Mouse (Mus musculus) liver, postnatal 0 days (tissue): ENCODE data around the gene Ttc9b. TPM values are rescaled to one million over a fixed set of nuclear protein-coding genes. Genes with fewer than 3 reads are reported as not detected.
"Not testable (repeated sequence)": the region's sequence is repeated elsewhere in the genome, so short reads cannot be mapped to it uniquely, and the experiment has no call there.

ENCODE experiments used
- ATAC-seq: fragments of 200-750 bp; cut with Nextera tagmentation; 2 replicates; pipeline ENCODE4 v1.8.0; 2017; ENCODE audit warnings: mild to moderate bottlenecking, moderate library complexity
- DNase-seq: peaks from one replicate; pipeline ENCODE4 v3.0.0-alpha.2; 2016
- H3K27ac ChIP-seq: fragments of 300-500 bp; sonication (generic); 2 replicates; pipeline ENCODE4 v1.5.1; 2014; ENCODE audit warnings: antibody characterized with exemption, moderate library complexity, mild to moderate bottlenecking, low read depth
- H3K27me3 ChIP-seq: fragments of 300-500 bp; sonication (generic); 2 replicates; pipeline ENCODE4 v1.6.1; 2014; ENCODE audit warnings: low read length, control low read depth, mixed read lengths; ENCODE audit not compliant: insufficient read depth
- H3K36me3 ChIP-seq: fragments of 300-500 bp; sonication (generic); replicated peaks from 2 replicates; pipeline ENCODE4 v1.6.1; 2014; ENCODE audit warnings: mild to moderate bottlenecking, control low read depth, low read length, moderate library complexity, mixed read lengths; ENCODE audit not compliant: insufficient read depth
- H3K4me1 ChIP-seq: fragments of 300-500 bp; sonication (generic); 2 replicates; pipeline ENCODE4 v1.6.1; 2014; ENCODE audit warnings: antibody characterized with exemption, mild to moderate bottlenecking, control low read depth; ENCODE audit not compliant: insufficient read depth
- H3K4me2 ChIP-seq: fragments of 300-500 bp; sonication (generic); 2 replicates; pipeline ENCODE4 v1.6.1; 2014; ENCODE audit warnings: low read depth, mild to moderate bottlenecking, low read length, moderate library complexity, mixed read lengths
- H3K4me3 ChIP-seq: fragments of 300-500 bp; sonication (generic); 2 replicates; pipeline ENCODE4 v1.5.1; 2014; ENCODE audit warnings: low read depth, low read length
- H3K9ac ChIP-seq: fragments of 300-500 bp; sonication (generic); replicated peaks from 2 replicates; pipeline ENCODE4 v1.6.1; 2014; ENCODE audit warnings: mild to moderate bottlenecking, moderate library complexity
- H3K9me3 ChIP-seq: fragments of 300-500 bp; sonication (generic); 2 replicates; pipeline ENCODE4 v1.6.1; 2016; ENCODE audit warnings: mild to moderate bottlenecking, control low read depth, low read length, mixed read lengths
- CTCF ChIP-seq: sonication (generic); IDR thresholded peaks from 2 replicates; pipeline ENCODE4 v1.5.1; 2016; ENCODE audit warnings: antibody characterized with exemption, low read depth
- EP300 ChIP-seq: IDR thresholded peaks from 2 replicates; pipeline ENCODE4 v1.6.1; 2016; ENCODE audit warnings: antibody characterized with exemption, low read depth, mild to moderate bottlenecking
- WGBS: fragments of 180-500 bp; shearing (Covaris S2); extraction: QIAGEN DNeasy Blood & Tissue Kit; methylation state at CpG from one replicate; pipeline ENCODE4 v1.1.7; 2014; ENCODE audit not compliant: insufficient replicate concordance; 5-methylcytosine and 5-hydroxymethylcytosine counted together
- polyA plus RNA-seq: library from polyadenylated mRNA; unstranded; fragments of >200 nt; fragmentation: Nextera tagmentation; extraction: Ambion mirVana; gene quantifications from 2 replicates; pipeline ENCODE4 v1.2.1, GENCODE M21; 2015

Ttc9b gene
- polyA plus RNA-seq, 1 experiment from 2014 or later = not detected

DNA sequence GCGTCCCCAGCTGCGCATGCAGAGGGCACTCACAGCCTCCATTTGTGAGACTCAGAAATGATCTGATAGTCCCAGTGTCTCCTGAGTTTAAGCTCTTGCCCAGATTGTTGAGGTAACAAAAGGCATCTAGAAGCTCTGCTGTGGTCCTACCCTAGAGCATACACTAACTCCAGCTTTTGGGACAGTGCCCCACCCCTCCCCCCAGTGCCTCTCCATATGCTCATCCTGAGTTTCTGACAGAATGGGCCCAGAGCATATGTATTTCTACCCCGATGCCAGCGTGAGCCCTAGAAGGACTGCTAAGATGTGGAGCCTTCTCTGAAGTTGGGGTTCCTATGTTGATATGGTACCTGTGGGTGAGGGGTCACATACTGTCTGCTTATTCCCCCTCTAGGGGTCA lies 22.3 kb upstream of the Ttc9b start:
- Histone ChIP-seq H3K9me3 (no peaks in the 10 kb centered on the region), H3K4me1 (no peaks in the 10 kb centered on the region), H3K27me3 (no peaks in the 10 kb centered on the region), H3K9ac (no peak overlapping the region), H3K36me3 (peaks cover 67% of the 10 kb centered on the region), H3K27ac (no peak overlapping the region), H3K4me3 (no peak overlapping the region), H3K4me2 (no peak overlapping the region)
- WGBS = 90% methylated on average over 4 of the region's 4 CpGs
- no peak for ATAC-seq
- DNase-seq = no peak
- TF ChIP-seq EP300 (no peak), CTCF (no peak)

DNA sequence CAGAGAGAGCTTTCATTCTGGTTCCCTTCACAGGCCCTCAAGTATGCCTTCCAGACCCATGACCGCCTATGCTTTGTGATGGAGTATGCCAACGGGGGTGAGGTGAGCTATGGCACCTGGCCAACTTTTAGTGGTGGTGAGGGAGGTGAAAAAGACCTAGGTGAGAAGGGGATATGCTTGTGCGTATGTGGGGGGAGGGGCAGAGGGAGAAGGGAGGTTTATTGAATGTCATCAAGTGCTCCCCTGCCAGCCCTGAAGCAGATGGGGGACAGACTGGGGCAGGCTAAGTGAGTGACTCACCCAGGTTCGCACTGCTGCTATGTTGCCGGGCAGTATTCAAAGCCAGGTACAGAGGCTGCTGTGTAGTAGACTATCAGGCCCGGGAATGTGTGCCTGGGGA lies 20.5 kb upstream of the Ttc9b start:
- no peaks in the 10 kb centered on the region for H3K4me1 ChIP-seq
- H3K9ac ChIP-seq = no peak overlapping the region
- DNase-seq = no peak
- H3K9me3 ChIP-seq = no peaks in the 10 kb centered on the region
- no peak overlapping the region for H3K4me2 ChIP-seq
- no peaks in the 10 kb centered on the region for H3K27me3 ChIP-seq
- 83% methylated on average over 6 of the region's 6 CpGs for WGBS
- peaks cover 60% of the 10 kb centered on the region for H3K36me3 ChIP-seq
- no peak overlapping the region for H3K27ac ChIP-seq
- no peak overlapping the region for H3K4me3 ChIP-seq
- TF ChIP-seq EP300 = no peak
- no peak for TF ChIP-seq CTCF
- ATAC-seq = no peak

DNA sequence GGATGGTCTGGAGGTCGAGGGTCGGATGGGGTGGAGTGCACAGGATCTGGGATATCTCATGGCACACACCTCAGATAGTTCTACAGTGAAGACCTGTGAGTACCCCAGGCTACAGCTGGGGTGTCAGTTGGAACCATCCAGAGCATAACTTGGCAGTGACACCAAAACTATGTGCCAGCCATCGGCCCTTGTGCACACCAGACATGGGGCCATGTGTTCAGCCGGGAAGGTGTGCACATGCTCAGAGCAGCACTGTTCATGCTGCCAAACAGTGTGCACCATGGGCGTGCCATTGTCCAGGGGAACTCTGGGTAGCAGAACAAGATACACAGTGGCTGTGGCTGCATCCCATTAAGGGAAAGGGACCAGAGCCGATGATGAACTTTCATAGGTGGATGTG lies 19.0 kb upstream of the Ttc9b start:
- WGBS = 92% methylated on average over 6 of the region's 6 CpGs
- H3K9ac ChIP-seq = no peak overlapping the region
- no peak overlapping the region for H3K27ac ChIP-seq
- no peak for DNase-seq
- H3K9me3 ChIP-seq = no peaks in the 10 kb centered on the region
- H3K4me3 ChIP-seq = no peak overlapping the region
- no peak overlapping the region for H3K4me2 ChIP-seq
- peaks cover 47% of the 10 kb centered on the region for H3K36me3 ChIP-seq
- no peaks in the 10 kb centered on the region for H3K27me3 ChIP-seq
- no peak for ATAC-seq
- H3K4me1 ChIP-seq = no peaks in the 10 kb centered on the region
- TF ChIP-seq CTCF (no peak), EP300 (no peak)

DNA sequence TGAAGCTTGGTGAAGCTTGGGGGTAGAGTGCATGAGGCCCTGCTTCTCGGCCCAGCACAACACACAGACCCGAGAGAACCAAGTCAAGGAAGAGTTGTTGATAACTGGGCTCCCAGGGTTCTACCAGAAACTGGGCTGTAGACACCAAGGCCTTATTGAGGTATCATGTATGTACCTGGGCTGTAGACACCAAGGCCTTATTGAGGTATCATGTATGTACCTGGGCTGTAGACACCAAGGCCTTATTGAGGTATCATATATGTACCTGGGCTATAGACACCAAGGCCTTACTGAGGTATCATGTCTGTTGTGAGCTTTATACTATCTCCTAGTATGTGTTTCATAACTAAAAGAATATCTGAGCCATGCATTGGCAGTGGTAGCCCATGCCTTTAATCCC lies 18.6 kb upstream of the Ttc9b start:
- DNase-seq = not testable (repeated sequence)
- peaks cover 46% of the 10 kb centered on the region for H3K36me3 ChIP-seq
- WGBS = 94% methylated on average over 2 of the region's 2 CpGs

DNA sequence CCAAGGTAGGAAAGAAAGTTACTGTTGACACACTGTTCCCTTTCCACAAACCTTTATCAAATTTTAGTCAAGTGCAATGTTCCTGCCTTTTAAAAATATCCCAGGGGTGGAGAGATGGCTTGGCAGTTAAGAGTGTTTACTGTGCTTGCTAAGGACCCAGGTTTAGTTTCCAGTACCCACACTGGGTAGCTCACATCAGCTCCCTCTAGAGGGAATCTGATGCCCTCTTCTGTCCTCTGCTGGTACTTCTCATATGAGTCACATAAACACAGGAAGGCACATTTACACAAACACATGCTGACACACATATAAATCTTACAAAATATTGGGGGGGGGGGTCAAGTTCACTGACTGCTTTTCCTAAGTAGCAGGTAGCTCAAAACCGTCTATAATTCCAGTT lies 9.2 kb upstream of the Ttc9b start:
- Histone ChIP-seq H3K36me3 (no peaks in the 10 kb centered on the region), H3K9me3 (no peaks in the 10 kb centered on the region), H3K4me2 (no peak overlapping the region), H3K4me1 (no peaks in the 10 kb centered on the region), H3K4me3 (no peak overlapping the region), H3K27ac (no peak overlapping the region), H3K27me3 (no peaks in the 10 kb centered on the region), H3K9ac (no peak overlapping the region)
- ATAC-seq (no peak), DNase-seq (no peak)
- WGBS = 50% methylated on average over 1 of the region's 1 CpGs
- TF ChIP-seq EP300 (no peak), CTCF (peak; percentile 28)

More for the DNA sequence above, 18.6 kb upstream of the Ttc9b start:
- H3K4me3 ChIP-seq, H3K9me3 ChIP-seq, H3K9ac ChIP-seq, ATAC-seq, H3K27ac ChIP-seq, H3K27me3 ChIP-seq, H3K4me2 ChIP-seq, H3K4me1 ChIP-seq: not testable (repeated sequence)

DNA sequence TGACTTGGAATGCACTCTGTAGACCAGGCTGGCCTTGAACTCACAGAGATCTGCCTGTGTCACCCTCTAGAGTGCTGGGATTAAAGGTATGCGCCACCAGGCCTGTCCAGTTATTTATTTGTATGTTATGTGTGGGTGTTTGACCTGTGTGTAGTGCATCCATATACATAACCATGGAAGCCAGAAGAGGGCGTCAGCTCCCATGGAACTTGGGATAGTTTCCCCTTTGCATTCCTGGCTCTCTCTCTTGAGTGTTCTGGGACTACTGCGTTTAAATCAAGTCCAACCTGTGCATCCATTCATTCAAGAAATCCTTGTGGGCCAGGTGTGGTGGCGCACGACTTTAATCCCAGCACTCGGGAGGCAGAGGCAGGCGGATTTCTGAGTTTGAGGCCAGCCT lies 7.2 kb upstream of the Ttc9b start:
- H3K4me3 ChIP-seq = no peak overlapping the region
- H3K9ac ChIP-seq = no peak overlapping the region
- no peak for DNase-seq
- 0 out of 2 replicates have a peak, but pooled peaks cover 2% of the 10 kb centered on the region for H3K27me3 ChIP-seq
- no peak for TF ChIP-seq CTCF
- no peak for TF ChIP-seq EP300
- no peaks in the 10 kb centered on the region for H3K36me3 ChIP-seq
- H3K27ac ChIP-seq = no peak overlapping the region
- H3K9me3 ChIP-seq = no peaks in the 10 kb centered on the region
- H3K4me1 ChIP-seq = no peaks in the 10 kb centered on the region
- no peak for ATAC-seq
- no peak overlapping the region for H3K4me2 ChIP-seq
- 68% methylated on average over 7 of the region's 7 CpGs for WGBS

DNA sequence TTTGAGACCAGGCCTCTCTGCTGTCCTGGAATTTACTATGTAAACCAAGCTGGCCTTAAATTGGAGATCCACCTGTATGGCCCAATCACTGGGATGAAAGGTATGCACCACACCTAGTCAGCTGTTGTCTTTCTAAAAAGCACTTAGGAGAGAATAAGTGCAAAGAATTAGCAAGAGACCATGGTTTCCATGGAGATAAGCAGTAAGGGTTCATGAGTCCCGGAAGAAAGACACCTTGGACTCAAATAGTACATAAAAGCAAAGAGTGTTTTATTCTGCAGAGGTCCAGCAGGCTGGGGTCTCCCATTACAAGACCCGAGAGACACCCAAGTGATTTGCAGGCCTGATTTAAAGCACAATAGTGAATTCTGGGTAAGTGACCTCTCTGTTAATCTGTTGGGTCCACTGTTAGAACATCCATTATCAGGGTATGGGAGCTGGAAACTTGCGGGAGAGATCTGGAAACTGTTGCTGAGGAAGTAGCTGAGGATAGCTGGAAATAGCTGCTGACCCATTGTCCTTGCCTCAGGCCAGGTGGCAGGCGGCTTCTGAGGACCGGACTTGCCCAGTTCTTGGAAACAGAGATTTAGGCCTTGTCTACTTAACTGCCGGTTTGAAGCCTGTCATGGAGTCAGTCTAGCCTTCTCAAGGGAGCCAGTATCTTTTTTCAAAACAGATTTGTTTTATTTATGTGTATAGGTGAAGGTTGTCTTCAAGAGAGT lies 6.3 kb upstream of the Ttc9b start:
- Histone ChIP-seq H3K27me3 (peaks cover 6% of the 10 kb centered on the region), H3K9me3 (no peaks in the 10 kb centered on the region), H3K27ac (no peak overlapping the region), H3K9ac (no peak overlapping the region), H3K4me1 (no peaks in the 10 kb centered on the region), H3K36me3 (no peaks in the 10 kb centered on the region), H3K4me3 (no peak overlapping the region), H3K4me2 (no peak overlapping the region)
- TF ChIP-seq EP300 (no peak), CTCF (no peak)
- 75% methylated on average over 6 of the region's 6 CpGs for WGBS
- ATAC-seq = no peak
- DNase-seq = no peak
